Mouse (Mus musculus) embryonic fibroblast, embryonic 13.5 days (primary cell): ENCODE measurements around the gene Myrf. TPM values are rescaled to one million over a fixed set of nuclear protein-coding genes. Genes with fewer than 3 reads are reported as not detected.

Experiments
- H3K27ac ChIP-seq: 2 replicates; pipeline ENCODE4 v1.5.1; 2012; ENCODE audit warnings: low read length, control low read depth, inconsistent platforms; ENCODE audit not compliant: insufficient read depth
- H3K4me1 ChIP-seq: 2 replicates; pipeline ENCODE4 v1.6.1; 2011; ENCODE audit warnings: low read length; ENCODE audit not compliant: control insufficient read depth, insufficient read depth
- H3K4me3 ChIP-seq: 2 replicates; pipeline ENCODE4 v1.5.1; 2011; ENCODE audit warnings: mild to moderate bottlenecking, control low read depth, low read length; ENCODE audit not compliant: insufficient read depth
- CTCF ChIP-seq: IDR thresholded peaks from 2 replicates; pipeline ENCODE4 v1.5.1; 2011; ENCODE audit warnings: mild to moderate bottlenecking, control low read depth, low read length, moderate library complexity, borderline replicate concordance; ENCODE audit not compliant: insufficient read depth
- POLR2A ChIP-seq: IDR thresholded peaks from 2 replicates; pipeline ENCODE4 v1.6.1; 2011; ENCODE audit warnings: low read depth, mild to moderate bottlenecking, control low read depth, low read length, moderate library complexity
- polyA plus RNA-seq: library from polyadenylated mRNA; stranded (reverse); fragments of >200 nt; gene quantifications from 2 replicates; pipeline ENCODE4 v1.2.4, GENCODE M21; 2011; ENCODE audit warnings: low read depth; ENCODE audit not compliant: missing spikeins, insufficient read length

The Myrf gene
- polyA plus RNA-seq, 1 experiment, result 2.1 TPM

GRCm38 (mm10) chr19:10276483-10277144, 36.1 kb upstream of the Myrf start:
- peaks cover 24% of the 10 kb centered on the region for H3K4me1 ChIP-seq
- no peak overlapping the region for H3K4me3 ChIP-seq
- no peak overlapping the region for H3K27ac ChIP-seq
- TF ChIP-seq CTCF (no peak), POLR2A (no peak)

GRCm38 (mm10) chr19:10274056-10274455, 33.5 kb upstream of the Myrf start:
- no peak overlapping the region for H3K4me3 ChIP-seq
- peaks cover 16% of the 10 kb centered on the region for H3K4me1 ChIP-seq
- TF ChIP-seq CTCF, result no peak
- no peak for TF ChIP-seq POLR2A
- H3K27ac ChIP-seq, result no peak overlapping the region

GRCm38 (mm10) chr19:10272746-10273145, 32.2 kb upstream of the Myrf start:
- TF ChIP-seq POLR2A, result no peak
- TF ChIP-seq CTCF, result no peak
- Histone ChIP-seq H3K27ac (no peak overlapping the region), H3K4me1 (peaks cover 5% of the 10 kb centered on the region; the same call in 1 of the 2 replicates), H3K4me3 (no peak overlapping the region)

GRCm38 (mm10) chr19:10271592-10271991, 31.0 kb upstream of the Myrf start:
- Histone ChIP-seq H3K4me3 (no peak overlapping the region), H3K4me1 (peaks cover 5% of the 10 kb centered on the region; the same call in 1 of the 2 replicates), H3K27ac (no peak overlapping the region)
- TF ChIP-seq CTCF (no peak), POLR2A (no peak)

GRCm38 (mm10) chr19:10270356-10270755, 29.8 kb upstream of the Myrf start:
- no peak overlapping the region for H3K27ac ChIP-seq
- peaks cover 8% of the 10 kb centered on the region; the same call in 1 of the 2 replicates for H3K4me1 ChIP-seq
- TF ChIP-seq CTCF (no peak), POLR2A (no peak)
- H3K4me3 ChIP-seq, result no peak overlapping the region

GRCm38 (mm10) chr19:10268851-10269250, 28.3 kb upstream of the Myrf start:
- Histone ChIP-seq H3K4me3 (no peak overlapping the region), H3K27ac (no peak overlapping the region), H3K4me1 (peaks cover 8% of the 10 kb centered on the region; the same call in 1 of the 2 replicates)
- TF ChIP-seq CTCF (no peak), POLR2A (no peak)

- TF ChIP-seq POLR2A, result no peak
- no peak for TF ChIP-seq CTCF
- H3K27ac ChIP-seq, result no peak overlapping the region
- no peak overlapping the region for H3K4me3 ChIP-seq
- peaks cover 7% of the 10 kb centered on the region; the same call in 1 of the 2 replicates for H3K4me1 ChIP-seq
These were observed 27.4 kb upstream of the Myrf start for GRCm38 (mm10) chr19:10267953-10268352.

GRCm38 (mm10) chr19:10267057-10267456, 26.5 kb upstream of the Myrf start:
- Histone ChIP-seq H3K27ac (peak overlapping the region; percentile 20), H3K4me1 (0 out of 2 replicates have a peak, but pooled peaks cover 3% of the 10 kb centered on the region), H3K4me3 (no peak overlapping the region)
- TF ChIP-seq POLR2A, result no peak
- no peak for TF ChIP-seq CTCF

GRCm38 (mm10) chr19:10266196-10266850, 25.8 kb upstream of the Myrf start:
- H3K27ac ChIP-seq, result peak overlapping the region; percentile 20
- H3K4me3 ChIP-seq, result no peak overlapping the region
- 0 out of 2 replicates have a peak, but pooled peaks cover 3% of the 10 kb centered on the region for H3K4me1 ChIP-seq
- TF ChIP-seq CTCF (peak; percentile 90), POLR2A (no peak)

- no peak overlapping the region for H3K4me3 ChIP-seq
- no peak for TF ChIP-seq CTCF
- TF ChIP-seq POLR2A, result no peak
- 0 out of 2 replicates have a peak, but pooled peaks cover 3% of the 10 kb centered on the region for H3K4me1 ChIP-seq
- H3K27ac ChIP-seq, result no peak overlapping the region
These were observed 20.8 kb upstream of the Myrf start for GRCm38 (mm10) chr19:10261369-10261768.
